Mouse (Mus musculus) neural tube, embryonic 11.5 days (tissue): ENCODE results near the gene Foxn3. TPM values are rescaled to one million over a fixed set of nuclear protein-coding genes. Genes with fewer than 3 reads are reported as not detected.

Experiments used
- ATAC-seq: fragments of 200-750 bp; cut with Nextera tagmentation; 2 replicates; pipeline ENCODE4 v1.8.0; 2017; ENCODE audit warnings: moderate number of reproducible peaks, mild to moderate bottlenecking, moderate TSS enrichment, moderate library complexity; ENCODE audit not compliant: insufficient read depth, low FRiP score, low TSS enrichment
- DNase-seq: peaks from one replicate; pipeline ENCODE4 v3.0.0-alpha.2; 2015; ENCODE audit warnings: low spot score
- H3K27ac ChIP-seq: fragments of 300-500 bp; sonication (generic); 2 replicates; pipeline ENCODE4 v1.5.1; 2014; ENCODE audit warnings: low read depth, mild to moderate bottlenecking, low read length
- H3K27me3 ChIP-seq: fragments of 300-500 bp; sonication (generic); 2 replicates; pipeline ENCODE4 v1.6.1; 2014; ENCODE audit warnings: mild to moderate bottlenecking, low read length, mixed read lengths; ENCODE audit not compliant: control insufficient read depth, insufficient read depth
- H3K36me3 ChIP-seq: fragments of 300-500 bp; sonication (generic); 2 replicates; pipeline ENCODE4 v1.6.1; 2014; ENCODE audit warnings: mild to moderate bottlenecking, low read length, moderate library complexity, mixed read lengths; ENCODE audit not compliant: control insufficient read depth, insufficient read depth
- H3K4me1 ChIP-seq: fragments of 300-500 bp; sonication (generic); 2 replicates; pipeline ENCODE4 v1.6.1; 2014; ENCODE audit warnings: low read length, mixed read lengths; ENCODE audit not compliant: control insufficient read depth, insufficient read depth
- H3K4me2 ChIP-seq: fragments of 300-500 bp; sonication (generic); 2 replicates; pipeline ENCODE4 v1.6.1; 2014; ENCODE audit warnings: low read depth, mild to moderate bottlenecking, moderate library complexity
- H3K4me3 ChIP-seq: fragments of 300-500 bp; sonication (generic); 2 replicates; pipeline ENCODE4 v1.5.1; 2014; ENCODE audit warnings: low read depth, low read length
- H3K9ac ChIP-seq: fragments of 300-500 bp; sonication (generic); 2 replicates; pipeline ENCODE4 v1.6.1; 2014; ENCODE audit warnings: mild to moderate bottlenecking, low read length
- H3K9me3 ChIP-seq: fragments of 300-500 bp; sonication (generic); 2 replicates; pipeline ENCODE4 v1.6.1; 2016; ENCODE audit warnings: low read length; ENCODE audit not compliant: control insufficient read depth
- WGBS: fragments of 180-500 bp; shearing (Covaris S2); extraction: QIAGEN DNeasy Blood & Tissue Kit; methylation state at CpG from one replicate; pipeline ENCODE4 v1.1.7; 2014; 5-methylcytosine and 5-hydroxymethylcytosine counted together
- polyA plus RNA-seq: library from polyadenylated mRNA; unstranded; fragments of >200 nt; fragmentation: Nextera tagmentation; extraction: Ambion mirVana; gene quantifications from 2 replicates; pipeline ENCODE4 v1.2.1, GENCODE M21; 2014

The Foxn3 gene
- polyA plus RNA-seq, 1 experiment from 2014 or later: 85.8 TPM

GRCm38 (mm10) chr12:99356660-99357059 lies 206.7 kb downstream of the Foxn3 start:
- no peak for ATAC-seq
- Histone ChIP-seq H3K27me3 (no peaks in the 10 kb centered on the region), H3K9me3 (no peaks in the 10 kb centered on the region), H3K36me3 (no peaks in the 10 kb centered on the region), H3K27ac (no peak overlapping the region), H3K4me3 (no peak overlapping the region), H3K4me2 (no peak overlapping the region), H3K4me1 (0 out of 2 replicates have a peak, but pooled peaks cover 4% of the 10 kb centered on the region), H3K9ac (no peak overlapping the region)
- DNase-seq: no peak
- 94% methylated on average over 8 of the region's 8 CpGs for WGBS

DNA sequence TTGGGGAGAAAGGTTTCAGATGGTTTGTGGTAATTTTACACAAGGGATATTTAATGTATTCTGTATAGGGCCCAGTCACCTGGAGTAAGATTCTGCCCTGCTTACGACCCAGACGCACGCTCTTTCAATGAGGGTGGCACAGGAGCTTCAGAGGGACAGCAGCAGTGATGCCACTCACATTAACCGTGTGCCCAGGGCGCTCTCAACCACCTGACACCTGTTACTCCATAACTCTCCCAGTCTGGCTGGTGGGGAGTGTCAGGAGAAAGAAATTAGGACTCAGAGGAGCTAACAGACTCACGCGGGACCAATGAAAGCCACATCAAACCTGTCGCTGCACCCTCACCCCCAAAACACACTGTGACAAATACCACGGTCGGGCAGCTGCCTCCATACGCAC lies 209.7 kb downstream of the Foxn3 start:
- Histone ChIP-seq H3K9me3 (no peaks in the 10 kb centered on the region), H3K27ac (no peak overlapping the region), H3K4me1 (peaks cover 6% of the 10 kb centered on the region), H3K4me3 (no peak overlapping the region), H3K27me3 (no peaks in the 10 kb centered on the region), H3K36me3 (no peaks in the 10 kb centered on the region), H3K9ac (no peak overlapping the region), H3K4me2 (no peak overlapping the region)
- DNase-seq (no peak), ATAC-seq (no peak)
- 93% methylated on average over 11 of the region's 11 CpGs for WGBS

DNA sequence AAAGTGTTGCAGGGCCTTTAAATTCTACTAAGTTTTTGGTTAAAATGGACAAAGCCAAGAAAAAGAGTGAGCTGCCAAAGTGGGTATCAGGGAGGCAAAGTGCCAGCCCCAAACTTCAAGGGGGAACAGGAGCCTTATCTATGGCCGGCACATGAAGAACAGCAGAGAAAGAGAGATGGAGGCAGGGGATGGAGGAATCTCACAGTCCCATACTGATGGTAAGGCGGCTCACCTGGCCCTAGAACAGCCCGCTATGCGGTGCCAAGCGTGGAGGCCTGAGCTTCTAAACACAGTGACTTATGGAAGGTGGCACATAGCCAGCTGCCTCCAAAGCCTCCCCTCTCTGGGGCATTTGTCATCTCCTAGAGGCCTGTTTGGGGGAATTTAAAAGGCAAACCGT lies 210.8 kb downstream of the Foxn3 start:
- H3K4me2 ChIP-seq: no peak overlapping the region
- no peaks in the 10 kb centered on the region for H3K9me3 ChIP-seq
- H3K4me1 ChIP-seq: peaks cover 12% of the 10 kb centered on the region
- no peaks in the 10 kb centered on the region for H3K27me3 ChIP-seq
- H3K27ac ChIP-seq: no peak overlapping the region
- no peaks in the 10 kb centered on the region for H3K36me3 ChIP-seq
- DNase-seq: no peak
- no peak overlapping the region for H3K4me3 ChIP-seq
- WGBS: 93% methylated on average over 6 of the region's 6 CpGs
- no peak overlapping the region for H3K9ac ChIP-seq
- no peak for ATAC-seq

- Histone ChIP-seq H3K9me3 (no peaks in the 10 kb centered on the region), H3K4me1 (peaks cover 12% of the 10 kb centered on the region), H3K9ac (no peak overlapping the region), H3K36me3 (no peaks in the 10 kb centered on the region), H3K4me2 (no peak overlapping the region), H3K27me3 (no peaks in the 10 kb centered on the region), H3K4me3 (no peak overlapping the region), H3K27ac (no peak overlapping the region)
- ATAC-seq (no peak), DNase-seq (no peak)
- WGBS: 86% methylated on average over 7 of the region's 7 CpGs
Measured at GRCm38 (mm10) chr12:99352136-99352535, 211.2 kb downstream of the Foxn3 start.

- DNase-seq (no peak), ATAC-seq (no peak)
- Histone ChIP-seq H3K27ac (no peak overlapping the region), H3K4me2 (no peak overlapping the region), H3K36me3 (no peaks in the 10 kb centered on the region), H3K4me3 (no peak overlapping the region), H3K27me3 (no peaks in the 10 kb centered on the region), H3K4me1 (peaks cover 12% of the 10 kb centered on the region), H3K9ac (no peak overlapping the region), H3K9me3 (no peaks in the 10 kb centered on the region)
- 45% methylated on average over 9 of the region's 9 CpGs for WGBS
Measured at GRCm38 (mm10) chr12:99351731-99352130, 211.7 kb downstream of the Foxn3 start.

DNA sequence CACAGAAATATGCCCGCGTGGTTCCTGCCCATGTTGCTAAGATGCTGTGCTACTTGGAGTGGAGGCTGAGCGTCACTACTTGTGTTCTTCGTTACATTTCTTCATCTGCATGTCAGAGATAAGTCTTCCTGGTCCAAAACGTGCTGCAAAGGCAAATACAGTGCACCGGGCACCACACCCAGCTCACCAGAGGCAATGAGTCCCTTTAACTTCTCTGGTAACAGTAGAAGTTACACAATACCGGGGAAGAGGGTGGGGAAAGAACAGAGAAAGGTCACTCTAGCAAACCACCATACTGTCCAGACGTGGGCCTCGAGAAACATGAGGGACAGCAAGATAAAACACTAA lies 213.8 kb downstream of the Foxn3 start:
- Histone ChIP-seq H3K27me3 (no peaks in the 10 kb centered on the region), H3K36me3 (no peaks in the 10 kb centered on the region), H3K4me1 (peaks cover 15% of the 10 kb centered on the region), H3K9me3 (no peaks in the 10 kb centered on the region), H3K27ac (no peak overlapping the region), H3K4me2 (no peak overlapping the region), H3K9ac (no peak overlapping the region), H3K4me3 (no peak overlapping the region)
- 90% methylated on average over 9 of the region's 9 CpGs for WGBS
- DNase-seq (no peak), ATAC-seq (no peak)

DNA sequence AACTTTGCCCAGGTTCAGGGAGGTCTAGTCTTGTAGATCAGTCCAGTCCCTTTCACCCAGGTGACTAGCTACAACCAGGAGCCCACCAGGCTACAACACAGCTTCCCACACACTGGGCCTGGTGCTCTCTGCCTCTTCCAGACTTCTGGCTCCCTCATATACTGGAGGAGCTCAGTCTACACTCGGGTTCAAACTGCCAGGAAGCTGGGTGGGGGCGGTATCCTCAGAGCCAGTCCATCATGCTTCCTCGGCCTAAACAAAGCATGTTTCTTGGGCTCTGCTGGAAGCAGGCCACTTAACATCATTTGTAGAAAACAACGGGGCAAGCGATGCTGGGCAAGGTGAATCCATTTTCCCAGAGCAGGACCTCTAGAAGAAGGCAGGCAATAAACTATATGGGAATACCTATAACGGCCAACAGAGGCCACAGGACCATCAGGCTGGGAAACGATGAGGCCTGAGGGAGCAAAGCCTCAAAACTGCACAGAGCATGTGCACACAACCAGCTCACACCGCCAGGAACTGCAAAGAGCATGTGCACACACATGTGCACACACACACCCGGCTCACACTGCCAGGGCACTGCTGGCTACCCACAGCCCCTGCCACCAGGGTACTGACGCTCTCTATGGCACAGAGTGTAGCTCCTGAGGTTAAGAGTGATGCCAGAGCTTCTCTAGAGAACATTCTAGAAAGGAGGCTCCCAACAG lies 214.3 kb downstream of the Foxn3 start:
- Histone ChIP-seq H3K4me2 (no peak overlapping the region), H3K36me3 (no peaks in the 10 kb centered on the region), H3K9me3 (no peaks in the 10 kb centered on the region), H3K27me3 (no peaks in the 10 kb centered on the region), H3K9ac (no peak overlapping the region), H3K4me3 (no peak overlapping the region), H3K27ac (no peak overlapping the region), H3K4me1 (peaks cover 20% of the 10 kb centered on the region)
- 75% methylated on average over 10 of the region's 10 CpGs for WGBS
- ATAC-seq (no peak), DNase-seq (no peak)

GRCm38 (mm10) chr12:99347512-99347911 lies 215.9 kb downstream of the Foxn3 start:
- DNase-seq (no peak), ATAC-seq (no peak)
- Histone ChIP-seq H3K27ac (no peak overlapping the region), H3K4me2 (no peak overlapping the region), H3K9me3 (no peaks in the 10 kb centered on the region), H3K4me3 (no peak overlapping the region), H3K27me3 (no peaks in the 10 kb centered on the region), H3K4me1 (peaks cover 27% of the 10 kb centered on the region), H3K9ac (no peak overlapping the region), H3K36me3 (no peaks in the 10 kb centered on the region)
- 44% methylated on average over 3 of the region's 3 CpGs for WGBS

- Histone ChIP-seq H3K36me3 (no peaks in the 10 kb centered on the region), H3K4me1 (peaks cover 31% of the 10 kb centered on the region), H3K4me2 (no peak overlapping the region), H3K27ac (no peak overlapping the region), H3K4me3 (no peak overlapping the region), H3K9ac (no peak overlapping the region), H3K27me3 (no peaks in the 10 kb centered on the region), H3K9me3 (no peaks in the 10 kb centered on the region)
- ATAC-seq (no peak), DNase-seq (no peak)
- WGBS: 69% methylated on average over 3 of the region's 3 CpGs
Measured at GRCm38 (mm10) chr12:99346982-99347381, 216.4 kb downstream of the Foxn3 start.
